Comparison of ENCODE assay signal across 7 mouse cellular contexts in genomic region chrX:75729791-75730190, GRCm38 (mm10).
DNase-seq lines count a peak whose midpoint lies in the region; ATAC-seq and TF ChIP-seq lines count a peak whose summit lies in the region.
"Not testable (repeated sequence)": the region's sequence is repeated elsewhere in the genome, so short reads cannot be mapped to it uniquely, and the experiment has no call there.

No protein-coding gene starts in this region.

- peak; percentile 77 for DNase-seq in adrenal gland, adult 2 months
- peak; percentile 84 for DNase-seq in cerebellum, adult 9-10 months
- DNase-seq in heart, postnatal 0 days (ENCODE audit: low spot score); lung, embryonic 14.5 days; stomach, postnatal 0 days (ENCODE audit: low spot score): not testable (repeated sequence)
- peak; percentile 70 for DNase-seq in kidney, adult 18-20 months
- DNase-seq in ovary, adult 18-20 months (ENCODE audit: low spot score), result peak; percentile 40

- TF ChIP-seq CTCF in heart, postnatal 0 days (IDR thresholded peaks at IDR 0.05; ENCODE audit: low read depth), result peak; percentile 15; the same call in 1 of the 2 replicates
- 0 out of 2 replicates have a peak, but pooled peaks have one; percentile 20 for TF ChIP-seq CTCF in lung, embryonic 14.5 days (IDR thresholded peaks at IDR 0.05; ENCODE audit: low read depth)
- TF ChIP-seq CTCF in stomach, postnatal 0 days (IDR thresholded peaks at IDR 0.05; ENCODE audit: low read depth), result peak; percentile 48

- not testable (repeated sequence) for ATAC-seq in heart, postnatal 0 days (ENCODE audit: insufficient read depth, low read depth); lung, embryonic 14.5 days (ENCODE audit: insufficient read depth); stomach, postnatal 0 days (ENCODE audit: low FRiP score, low TSS enrichment)

- H3K36me3 ChIP-seq in heart, postnatal 0 days (replicated peaks; ENCODE audit: control insufficient read depth, insufficient read depth, low read length); lung, embryonic 14.5 days (ENCODE audit: insufficient read depth); stomach, postnatal 0 days (ENCODE audit: control insufficient read depth, insufficient read depth, low read length): not testable (repeated sequence)

- not testable (repeated sequence) for H3K4me3 ChIP-seq in heart, postnatal 0 days (ENCODE audit: low read depth, low read length); lung, embryonic 14.5 days (ENCODE audit: low read depth, low read length); stomach, postnatal 0 days (ENCODE audit: low read depth, low read length)

- WGBS in heart, postnatal 0 days, result 48% methylated on average over 8 of the region's 12 CpGs
- 68% methylated on average over 8 of the region's 12 CpGs for WGBS in lung, embryonic 14.5 days
- 76% methylated on average over 11 of the region's 12 CpGs for WGBS in stomach, postnatal 0 days

- H3K4me2 ChIP-seq in heart, postnatal 0 days (ENCODE audit: low read depth, low read length); lung, embryonic 14.5 days; stomach, postnatal 0 days (replicated peaks; ENCODE audit: low read depth): not testable (repeated sequence)

- H3K27ac ChIP-seq in heart, postnatal 0 days (ENCODE audit: low read depth); lung, embryonic 14.5 days (ENCODE audit: low read depth); stomach, postnatal 0 days (replicated peaks): not testable (repeated sequence)

- not testable (repeated sequence) for H3K9me3 ChIP-seq in heart, postnatal 0 days (replicated peaks; ENCODE audit: control insufficient read depth, low read length); lung, embryonic 14.5 days (ENCODE audit: low read depth, low read length); stomach, postnatal 0 days (ENCODE audit: control insufficient read depth, low read length)

- not testable (repeated sequence) for H3K27me3 ChIP-seq in heart, postnatal 0 days (ENCODE audit: control insufficient read depth, insufficient read depth, low read length); lung, embryonic 14.5 days (ENCODE audit: insufficient read depth, low read length); stomach, postnatal 0 days (ENCODE audit: control insufficient read depth, insufficient read depth, low read length)

- H3K9ac ChIP-seq in heart, postnatal 0 days (replicated peaks; ENCODE audit: low read depth, low read length); lung, embryonic 14.5 days; stomach, postnatal 0 days (ENCODE audit: low read length): not testable (repeated sequence)

- TF ChIP-seq EP300 in heart, postnatal 0 days (IDR thresholded peaks at IDR 0.05; ENCODE audit: low read depth); stomach, postnatal 0 days (optimal IDR thresholded peaks at IDR 0.05): not testable (repeated sequence)

- H3K4me1 ChIP-seq in heart, postnatal 0 days (ENCODE audit: control insufficient read depth, insufficient read depth); lung, embryonic 14.5 days (ENCODE audit: insufficient read depth); stomach, postnatal 0 days (replicated peaks; ENCODE audit: control insufficient read depth, insufficient read depth): not testable (repeated sequence)
